Mouse (Mus musculus) forebrain, embryonic 14.5 days (tissue): ENCODE results near the gene Syce1l. TPM values are rescaled to one million over a fixed set of nuclear protein-coding genes. Genes with fewer than 3 reads are reported as not detected.
A peak's percentile ranks its signal among the peaks of the same experiment; 100 is the strongest.

ENCODE experiments used
- ATAC-seq: fragments of 200-750 bp; cut with Nextera tagmentation; 2 replicates; pipeline ENCODE4 v1.8.0; 2017; ENCODE audit warnings: mild to moderate bottlenecking, moderate library complexity
- DNase-seq: peaks from one replicate; pipeline ENCODE4 v3.0.0-alpha.2; 2015; ENCODE audit warnings: low spot score
- H3K27ac ChIP-seq: fragments of 300-500 bp; sonication (generic); 2 replicates; pipeline ENCODE4 v1.5.1; 2014; ENCODE audit warnings: low read depth, mild to moderate bottlenecking, control low read depth, low read length, moderate library complexity
- H3K27me3 ChIP-seq: fragments of 300-500 bp; sonication (generic); replicated peaks from 2 replicates; pipeline ENCODE4 v1.6.1; 2014; ENCODE audit warnings: low read length, control low read depth, mixed read lengths; ENCODE audit not compliant: control insufficient read depth, insufficient read depth
- H3K36me3 ChIP-seq: fragments of 300-500 bp; sonication (generic); 2 replicates; pipeline ENCODE4 v1.6.1; 2014; ENCODE audit warnings: low read length, control low read depth; ENCODE audit not compliant: control insufficient read depth, insufficient read depth
- H3K4me1 ChIP-seq: fragments of 300-500 bp; sonication (generic); 2 replicates; pipeline ENCODE4 v1.6.1; 2014; ENCODE audit warnings: antibody characterized with exemption, low read length, control low read depth; ENCODE audit not compliant: control insufficient read depth, insufficient read depth
- H3K4me2 ChIP-seq: fragments of 300-500 bp; sonication (generic); 2 replicates; pipeline ENCODE4 v1.6.1; 2014; ENCODE audit warnings: mild to moderate bottlenecking, control low read depth, low read length
- H3K4me3 ChIP-seq: fragments of 300-500 bp; sonication (generic); 2 replicates; pipeline ENCODE4 v1.5.1; 2014; ENCODE audit warnings: low read depth, low read length, control low read depth
- H3K9ac ChIP-seq: fragments of 300-500 bp; sonication (generic); 2 replicates; pipeline ENCODE4 v1.6.1; 2014; ENCODE audit warnings: mild to moderate bottlenecking, low read length, control low read depth, moderate library complexity
- H3K9me3 ChIP-seq: fragments of 300-500 bp; sonication (generic); replicated peaks from 2 replicates; pipeline ENCODE4 v1.6.1; 2016; ENCODE audit warnings: low read length, control low read depth, mixed read lengths; ENCODE audit not compliant: control insufficient read depth
- WGBS: fragments of 180-500 bp; shearing (Covaris S2); extraction: QIAGEN DNeasy Blood & Tissue Kit; methylation state at CpG from one replicate; pipeline ENCODE4 v1.1.7; 2014; 5-methylcytosine and 5-hydroxymethylcytosine counted together
- polyA plus RNA-seq: library from polyadenylated mRNA; unstranded; fragments of >200 nt; fragmentation: Nextera tagmentation; extraction: Ambion mirVana; gene quantifications from 2 replicates; pipeline ENCODE4 v1.2.1, GENCODE M21; 2014

The Syce1l gene
- polyA plus RNA-seq, 1 experiment from 2014 or later, result not detected

DNA sequence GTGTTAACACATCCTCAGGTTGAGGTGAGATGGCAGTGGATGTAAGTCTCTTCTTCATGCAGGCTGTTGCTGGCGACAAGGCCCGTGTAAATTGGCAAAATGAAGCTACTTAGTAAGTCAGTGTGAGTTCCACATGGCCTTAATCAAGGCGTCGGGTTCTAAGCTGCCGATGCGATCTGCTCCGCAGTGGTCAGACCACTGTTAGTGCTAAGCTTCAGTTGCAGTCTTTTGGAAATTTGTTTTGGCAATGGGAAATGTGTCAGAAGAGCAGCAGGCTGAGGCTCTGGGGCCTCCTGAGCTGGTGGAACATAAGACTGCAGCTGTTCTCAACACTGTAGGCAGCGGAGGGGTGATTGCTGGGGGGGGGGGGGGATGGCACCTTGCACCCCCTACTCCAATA lies 22.9 kb downstream of the Syce1l start:
- Histone ChIP-seq H3K4me3 (no peak overlapping the region), H3K27ac (peak overlapping the region; percentile 74), H3K9me3 (no peaks in the 10 kb centered on the region), H3K9ac (no peak overlapping the region), H3K36me3 (no peaks in the 10 kb centered on the region), H3K27me3 (no peaks in the 10 kb centered on the region), H3K4me1 (peaks cover 11% of the 10 kb centered on the region), H3K4me2 (no peak overlapping the region)
- ATAC-seq, result peak; percentile 16
- peak; percentile 67 for DNase-seq
- WGBS, result 48% methylated on average over 8 of the region's 8 CpGs

- peak; percentile 82 for DNase-seq
- Histone ChIP-seq H3K27me3 (no peaks in the 10 kb centered on the region), H3K9ac (no peak overlapping the region), H3K9me3 (no peaks in the 10 kb centered on the region), H3K4me2 (no peak overlapping the region), H3K4me3 (no peak overlapping the region), H3K4me1 (peaks cover 11% of the 10 kb centered on the region), H3K36me3 (no peaks in the 10 kb centered on the region), H3K27ac (peak overlapping the region; percentile 74)
- WGBS, result 13% methylated on average over 16 of the region's 16 CpGs
- ATAC-seq, result peak; percentile 77
These were observed 23.9 kb downstream of the Syce1l start for GRCm38 (mm10) chr8:113666714-113667432.

DNA sequence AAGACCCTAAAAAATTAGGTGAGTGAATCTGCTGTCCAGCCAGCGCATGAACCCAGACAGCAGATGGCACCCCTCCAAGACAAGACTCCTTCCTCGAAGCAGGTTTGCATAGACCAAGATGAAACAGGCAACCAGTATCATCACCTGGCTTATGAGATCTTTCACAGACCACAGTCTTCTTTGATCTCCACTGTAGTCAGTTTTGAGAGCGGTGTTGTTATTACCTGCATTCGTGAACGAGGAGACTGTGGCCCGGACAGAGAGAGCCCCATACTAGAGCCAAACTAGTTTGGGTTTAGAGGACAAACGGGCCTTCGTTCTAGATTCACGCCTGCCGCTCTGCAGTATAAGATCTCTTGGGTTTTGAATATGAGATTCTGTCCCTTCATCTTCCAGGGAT lies 26.9 kb downstream of the Syce1l start:
- Histone ChIP-seq H3K9me3 (no peaks in the 10 kb centered on the region), H3K4me2 (no peak overlapping the region), H3K4me3 (no peak overlapping the region), H3K36me3 (no peaks in the 10 kb centered on the region), H3K4me1 (peaks cover 12% of the 10 kb centered on the region), H3K27ac (no peak overlapping the region), H3K9ac (no peak overlapping the region), H3K27me3 (no peaks in the 10 kb centered on the region)
- ATAC-seq (no peak), DNase-seq (no peak)
- 88% methylated on average over 10 of the region's 10 CpGs for WGBS

GRCm38 (mm10) chr8:113672599-113673255 lies 29.7 kb downstream of the Syce1l start:
- Histone ChIP-seq H3K27me3 (no peaks in the 10 kb centered on the region), H3K9ac (no peak overlapping the region), H3K4me1 (peaks cover 2% of the 10 kb centered on the region; the same call in 1 of the 2 replicates), H3K36me3 (no peaks in the 10 kb centered on the region), H3K27ac (peak overlapping the region; percentile 55; the same call in 1 of the 2 replicates), H3K4me2 (no peak overlapping the region), H3K9me3 (no peaks in the 10 kb centered on the region), H3K4me3 (no peak overlapping the region)
- WGBS, result 50% methylated on average over 11 of the region's 11 CpGs
- ATAC-seq, result peak; percentile 94
- peak; percentile 67 for DNase-seq

DNA sequence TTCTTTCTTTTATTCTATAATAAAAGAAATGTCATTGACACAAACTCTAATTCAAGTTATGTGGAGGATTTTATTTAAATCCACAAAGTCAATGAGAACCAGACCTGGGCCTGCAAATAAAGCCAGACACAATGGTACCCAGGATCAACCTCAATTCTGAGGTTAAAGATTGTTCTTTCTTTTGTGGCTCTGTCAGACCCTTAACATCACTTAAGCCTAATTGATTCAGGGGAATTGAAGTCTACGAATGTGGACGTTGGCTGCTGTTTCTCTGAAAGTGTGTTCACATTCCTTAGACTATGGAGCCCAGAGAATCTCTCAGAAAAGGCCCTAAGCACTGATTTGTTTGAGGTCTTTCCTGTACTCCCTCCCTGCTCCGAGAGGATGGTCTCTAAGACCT lies 30.3 kb downstream of the Syce1l start:
- Histone ChIP-seq H3K9me3 (no peaks in the 10 kb centered on the region), H3K4me2 (no peak overlapping the region), H3K27me3 (no peaks in the 10 kb centered on the region), H3K36me3 (no peaks in the 10 kb centered on the region), H3K27ac (peak overlapping the region; percentile 33; the same call in 1 of the 2 replicates), H3K9ac (no peak overlapping the region), H3K4me1 (peaks cover 2% of the 10 kb centered on the region; the same call in 1 of the 2 replicates), H3K4me3 (no peak overlapping the region)
- 10% methylated on average over 3 of the region's 3 CpGs for WGBS
- ATAC-seq (peak; percentile 51), DNase-seq (peak; percentile 27)

- no peaks in the 10 kb centered on the region for H3K9me3 ChIP-seq
- H3K36me3 ChIP-seq, result no peaks in the 10 kb centered on the region
- H3K27me3 ChIP-seq, result no peaks in the 10 kb centered on the region
- H3K4me3 ChIP-seq, result no peak overlapping the region
- H3K27ac ChIP-seq, result no peak overlapping the region
- H3K9ac ChIP-seq, result no peak overlapping the region
- 89% methylated on average over 3 of the region's 3 CpGs for WGBS
- no peak overlapping the region for H3K4me2 ChIP-seq
- DNase-seq (no peak), ATAC-seq (no peak)
- peaks cover 2% of the 10 kb centered on the region; the same call in 1 of the 2 replicates for H3K4me1 ChIP-seq
These were observed 31.6 kb downstream of the Syce1l start for GRCm38 (mm10) chr8:113674611-113675010.

DNA sequence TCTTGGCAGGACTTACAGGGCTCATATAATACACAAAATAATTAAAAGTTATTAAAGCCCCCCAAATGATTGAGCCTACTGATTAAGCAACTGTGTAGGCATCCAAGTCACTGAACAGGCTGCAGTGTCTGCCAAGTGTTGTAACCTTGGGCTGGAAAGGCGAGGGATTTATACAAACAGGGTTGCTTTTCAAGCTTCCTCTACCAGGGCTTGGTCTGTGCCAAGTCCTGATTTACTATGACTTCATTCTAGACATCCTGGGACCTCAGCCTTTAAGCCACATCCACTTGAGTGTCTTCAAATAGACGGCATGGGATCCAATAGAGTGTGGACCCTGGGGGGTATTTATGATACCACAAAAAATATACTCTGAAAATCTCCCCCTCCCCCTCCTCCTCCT lies 32.3 kb downstream of the Syce1l start:
- H3K4me3 ChIP-seq, result no peak overlapping the region
- ATAC-seq (peak; percentile 16; the same call in 1 of the 2 replicates), DNase-seq (peak; percentile 49)
- no peak overlapping the region for H3K27ac ChIP-seq
- peaks cover 2% of the 10 kb centered on the region; the same call in 1 of the 2 replicates for H3K4me1 ChIP-seq
- no peaks in the 10 kb centered on the region for H3K27me3 ChIP-seq
- WGBS, result 46% methylated on average over 2 of the region's 2 CpGs
- H3K9me3 ChIP-seq, result no peaks in the 10 kb centered on the region
- H3K36me3 ChIP-seq, result no peaks in the 10 kb centered on the region
- H3K4me2 ChIP-seq, result no peak overlapping the region
- no peak overlapping the region for H3K9ac ChIP-seq

DNA sequence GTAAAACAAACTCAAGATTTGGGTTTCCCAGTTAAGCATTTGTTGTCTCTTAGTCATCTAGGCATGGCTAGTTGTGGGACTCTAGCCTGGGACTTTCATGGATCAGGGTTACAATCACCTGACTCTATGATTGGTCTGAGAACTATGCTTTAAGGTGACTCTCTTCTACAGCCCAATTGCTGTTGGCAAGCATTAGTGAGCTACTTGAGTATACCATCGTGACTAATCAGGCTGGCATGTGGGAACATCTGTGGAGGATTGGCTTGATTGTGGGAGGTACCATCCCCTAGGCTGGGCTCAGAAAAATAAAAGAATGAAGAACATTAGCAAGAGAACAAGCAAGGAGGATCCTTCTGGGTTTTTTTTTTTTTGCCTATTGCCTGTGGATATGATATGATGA lies 33.8 kb downstream of the Syce1l start:
- WGBS, result 92% methylated on average over 1 of the region's 1 CpGs
- Histone ChIP-seq H3K9ac (no peak overlapping the region), H3K27me3 (no peaks in the 10 kb centered on the region), H3K9me3 (no peaks in the 10 kb centered on the region), H3K36me3 (no peaks in the 10 kb centered on the region), H3K4me1 (peaks cover 2% of the 10 kb centered on the region; the same call in 1 of the 2 replicates), H3K27ac (no peak overlapping the region), H3K4me2 (no peak overlapping the region), H3K4me3 (no peak overlapping the region)
- ATAC-seq (no peak), DNase-seq (no peak)

DNA sequence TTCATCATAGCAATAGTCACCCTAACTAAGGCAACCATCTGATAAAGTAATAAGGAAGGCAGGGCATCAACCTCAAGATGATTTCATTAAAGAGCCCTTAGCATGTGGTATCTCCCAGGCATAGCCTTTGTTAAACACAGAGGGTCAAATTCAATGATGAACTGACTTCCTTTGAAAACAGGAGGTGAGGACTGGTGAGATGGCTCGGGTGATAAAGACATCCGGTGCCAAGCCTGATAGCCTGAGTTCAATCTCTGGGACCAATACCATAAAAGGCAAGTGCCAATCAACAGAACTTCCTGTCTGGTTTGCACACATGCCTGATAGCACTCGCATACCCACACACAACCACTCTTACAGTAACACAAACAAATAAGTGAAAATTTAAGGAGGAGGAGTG lies 36.3 kb downstream of the Syce1l start:
- no peaks in the 10 kb centered on the region for H3K4me1 ChIP-seq
- 0 out of 2 replicates have a peak, but pooled peaks cover 4% of the 10 kb centered on the region for H3K9me3 ChIP-seq
- no peaks in the 10 kb centered on the region for H3K36me3 ChIP-seq
- no peak overlapping the region for H3K4me2 ChIP-seq
- ATAC-seq, result no peak
- no peak for DNase-seq
- no peak overlapping the region for H3K4me3 ChIP-seq
- H3K27me3 ChIP-seq, result no peaks in the 10 kb centered on the region
- H3K9ac ChIP-seq, result no peak overlapping the region
- no peak overlapping the region for H3K27ac ChIP-seq
- 87% methylated on average over 3 of the region's 3 CpGs for WGBS
